Mouse (Mus musculus) liver, embryonic 14 days (tissue): ENCODE data around the gene Tcte2. TPM values are rescaled to one million over a fixed set of nuclear protein-coding genes. Genes with fewer than 3 reads are reported as not detected.

Source experiments
- polyA plus RNA-seq: library from polyadenylated mRNA; depleted of rRNA; stranded (reverse); fragments of >200 nt; gene quantifications from 2 replicates; pipeline ENCODE4 v1.2.3, GENCODE M21; 2012; rRNA removed

Gene Tcte2
- 0.16 and 0.27 TPM in 2 replicates for polyA plus RNA-seq

GRCm38 (mm10) chr17:13761179-13761913 lies at the start of gene Tcte2:
Tcte2 (minus strand) TSS chr17:13761825.

GRCm38 (mm10) chr17:13759853-13760627 lies 1.6 kb downstream of the Tcte2 start, which contains the start of gene Afdn:
Afdn (plus strand) TSS chr17:13760539.

Other genes with a start within 250 kb of the Tcte2 start
- 7.4 and 8.1 TPM in 2 replicates for gene Afdn, start 1.3 kb downstream of the Tcte2 start, polyA plus RNA-seq
- gene Gm7168, start 186.5 kb upstream of the Tcte2 start, polyA plus RNA-seq, result not detected in 2 replicates
- gene Gm7356, start 241.9 kb upstream of the Tcte2 start, polyA plus RNA-seq, result not detected in 2 replicates